Mouse (Mus musculus) cortical plate, adult 2 months (tissue): Measurements from ENCODE around the gene Il9r. TPM values are rescaled to one million over a fixed set of nuclear protein-coding genes. Genes with fewer than 3 reads are reported as not detected.

Source experiments
- H3K27ac ChIP-seq: fragments of 200-500 bp; 2 replicates; pipeline ENCODE4 v1.5.1; 2012; ENCODE audit warnings: low read length, control low read depth, inconsistent platforms; ENCODE audit not compliant: insufficient read depth
- H3K4me1 ChIP-seq: fragments of 200-500 bp; 2 replicates; pipeline ENCODE4 v1.6.1; 2011; ENCODE audit warnings: low read length; ENCODE audit not compliant: control insufficient read depth, insufficient read depth
- H3K4me3 ChIP-seq: fragments of 200-500 bp; 2 replicates; pipeline ENCODE4 v1.5.1; 2011; ENCODE audit warnings: mild to moderate bottlenecking, low read length, control low read depth; ENCODE audit not compliant: insufficient read depth
- CTCF ChIP-seq: fragments of 200-500 bp; IDR thresholded peaks from 2 replicates; pipeline ENCODE4 v1.5.1; 2011; ENCODE audit warnings: mild to moderate bottlenecking, control low read depth, low read length; ENCODE audit not compliant: insufficient read depth; ENCODE audit errors: extremely low read depth
- POLR2A ChIP-seq: fragments of 200-500 bp; IDR thresholded peaks from 2 replicates; pipeline ENCODE4 v1.6.1; 2011; ENCODE audit warnings: mild to moderate bottlenecking, low read length, control low read depth; ENCODE audit not compliant: insufficient read depth; ENCODE audit errors: extremely low read depth
- polyA plus RNA-seq: library from polyadenylated mRNA; depleted of rRNA; stranded (reverse); fragments of >200 nt; gene quantifications from 2 replicates; pipeline ENCODE4 v1.2.3, GENCODE M21; 2012

The Il9r gene
- polyA plus RNA-seq, 1 experiment, result 0.15 TPM

GRCm38 (mm10) chr11:32189434-32189833, 10.6 kb downstream of the Il9r start:
- no peak for TF ChIP-seq CTCF
- no peak for TF ChIP-seq POLR2A
- Histone ChIP-seq H3K27ac (no peak overlapping the region), H3K4me1 (no peaks in the 10 kb centered on the region), H3K4me3 (no peak overlapping the region)

GRCm38 (mm10) chr11:32188881-32189280, 11.2 kb downstream of the Il9r start:
- no peaks in the 10 kb centered on the region for H3K4me1 ChIP-seq
- H3K27ac ChIP-seq, result no peak overlapping the region
- no peak for TF ChIP-seq POLR2A
- H3K4me3 ChIP-seq, result no peak overlapping the region

GRCm38 (mm10) chr11:32187256-32187655, 12.8 kb downstream of the Il9r start:
- no peak overlapping the region for H3K27ac ChIP-seq
- TF ChIP-seq CTCF (no peak), POLR2A (no peak)
- no peak overlapping the region for H3K4me3 ChIP-seq
- no peaks in the 10 kb centered on the region for H3K4me1 ChIP-seq

- Histone ChIP-seq H3K27ac (no peak overlapping the region), H3K4me3 (no peak overlapping the region), H3K4me1 (0 out of 2 replicates have a peak, but pooled peaks cover 3% of the 10 kb centered on the region)
- no peak for TF ChIP-seq POLR2A
- TF ChIP-seq CTCF, result no peak
Measured at GRCm38 (mm10) chr11:32186031-32186430, 14.0 kb downstream of the Il9r start.

- H3K4me3 ChIP-seq, result no peak overlapping the region
- no peak for TF ChIP-seq CTCF
- H3K4me1 ChIP-seq, result 0 out of 2 replicates have a peak, but pooled peaks cover 3% of the 10 kb centered on the region
Measured at GRCm38 (mm10) chr11:32184469-32184868, 15.6 kb downstream of the Il9r start.

GRCm38 (mm10) chr11:32181973-32182868, 17.9 kb downstream of the Il9r start:
- TF ChIP-seq CTCF (peak; percentile 93), POLR2A (no peak)
- Histone ChIP-seq H3K4me3 (no peak overlapping the region), H3K4me1 (0 out of 2 replicates have a peak, but pooled peaks cover 3% of the 10 kb centered on the region), H3K27ac (no peak overlapping the region)

More at GRCm38 (mm10) chr11:32184469-32184868, 15.6 kb downstream of the Il9r start:
- H3K27ac ChIP-seq, result no peak overlapping the region

- no peak for TF ChIP-seq CTCF
- TF ChIP-seq POLR2A, result no peak
- H3K27ac ChIP-seq, result no peak overlapping the region
- 0 out of 2 replicates have a peak, but pooled peaks cover 3% of the 10 kb centered on the region for H3K4me1 ChIP-seq
- no peak overlapping the region for H3K4me3 ChIP-seq
Measured at GRCm38 (mm10) chr11:32181246-32181645, 18.8 kb downstream of the Il9r start.

- H3K4me1 ChIP-seq, result 0 out of 2 replicates have a peak, but pooled peaks cover 3% of the 10 kb centered on the region
- no peak overlapping the region for H3K27ac ChIP-seq
- H3K4me3 ChIP-seq, result no peak overlapping the region
- TF ChIP-seq POLR2A, result no peak
- no peak for TF ChIP-seq CTCF
Measured at GRCm38 (mm10) chr11:32178506-32178905, 21.6 kb downstream of the Il9r start.

GRCm38 (mm10) chr11:32166683-32167082, 33.4 kb downstream of the Il9r start:
- no peak overlapping the region for H3K4me3 ChIP-seq
- H3K27ac ChIP-seq, result no peak overlapping the region
- no peaks in the 10 kb centered on the region for H3K4me1 ChIP-seq
- TF ChIP-seq CTCF (no peak), POLR2A (no peak)

GRCm38 (mm10) chr11:32161922-32162804, 37.9 kb downstream of the Il9r start:
- H3K27ac ChIP-seq, result no peak overlapping the region
- TF ChIP-seq POLR2A, result no peak
- TF ChIP-seq CTCF, result peak; percentile 84

More at GRCm38 (mm10) chr11:32161922-32162804, 37.9 kb downstream of the Il9r start:
- peak overlapping the region; percentile 2; the same call in 1 of the 2 replicates for H3K4me3 ChIP-seq
- H3K4me1 ChIP-seq, result peaks cover 1% of the 10 kb centered on the region; the same call in 1 of the 2 replicates
